Mouse (Mus musculus): ENCODE results near the gene Kcnk7. TPM values are rescaled to one million over a fixed set of nuclear protein-coding genes. Genes with fewer than 3 reads are reported as not detected.
A peak's percentile ranks its signal among the peaks of the same experiment; 100 is the strongest.

Gene Kcnk7
- polyA plus RNA-seq, 1 experiment from 2014 or later, result 0.51 TPM

- Histone ChIP-seq H3K9ac (no peak overlapping the region), H3K27me3 (0 out of 2 replicates have a peak, but pooled peaks cover 4% of the 10 kb centered on the region), H3K9me3 (no peaks in the 10 kb centered on the region), H3K4me1 (peaks cover 33% of the 10 kb centered on the region), H3K27ac (no peak overlapping the region), H3K4me2 (replicated peaks) (peak overlapping the region; percentile 31), H3K4me3 (no peak overlapping the region), H3K36me3 (peaks cover 69% of the 10 kb centered on the region)
- 0 out of 2 replicates have a peak, but pooled peaks have one; percentile 18 for ATAC-seq (ENCODE audit: low FRiP score, low read depth)
- WGBS, result 24% methylated on average over 43 of the region's 43 CpGs
Observed at GRCm38 (mm10) chr19:5715793-5716688, 11.9 kb downstream of the Kcnk7 start.

- H3K36me3 ChIP-seq, result peaks cover 73% of the 10 kb centered on the region
- H3K9ac ChIP-seq, result no peak overlapping the region
- ATAC-seq (ENCODE audit: low FRiP score, low read depth), result no peak
- no peaks in the 10 kb centered on the region for H3K9me3 ChIP-seq
- no peak overlapping the region for H3K27ac ChIP-seq
- no peak overlapping the region for H3K4me2 ChIP-seq (replicated peaks)
- 0 out of 2 replicates have a peak, but pooled peaks cover 4% of the 10 kb centered on the region for H3K27me3 ChIP-seq
- WGBS, result 61% methylated on average over 10 of the region's 10 CpGs
- H3K4me3 ChIP-seq, result no peak overlapping the region
- H3K4me1 ChIP-seq, result peaks cover 33% of the 10 kb centered on the region
Observed at GRCm38 (mm10) chr19:5716955-5717354, 12.8 kb downstream of the Kcnk7 start.

- Histone ChIP-seq H3K36me3 (peaks cover 79% of the 10 kb centered on the region), H3K9me3 (no peaks in the 10 kb centered on the region), H3K4me2 (replicated peaks) (no peak overlapping the region), H3K27me3 (0 out of 2 replicates have a peak, but pooled peaks cover 4% of the 10 kb centered on the region), H3K4me3 (no peak overlapping the region), H3K4me1 (peaks cover 29% of the 10 kb centered on the region), H3K9ac (no peak overlapping the region), H3K27ac (no peak overlapping the region)
- no peak for ATAC-seq (ENCODE audit: low FRiP score, low read depth)
- WGBS, result 85% methylated on average over 6 of the region's 6 CpGs
Observed at GRCm38 (mm10) chr19:5721233-5721632, 17.1 kb downstream of the Kcnk7 start.

- WGBS, result 90% methylated on average over 7 of the region's 7 CpGs
Observed at GRCm38 (mm10) chr19:5722848-5723425, 18.8 kb downstream of the Kcnk7 start.

GRCm38 (mm10) chr19:5723934-5724548 is 19.9 kb downstream of the Kcnk7 start:
- Histone ChIP-seq H3K27me3 (no peaks in the 10 kb centered on the region), H3K27ac (no peak overlapping the region; the same call in 1 of the 2 replicates), H3K4me2 (replicated peaks) (peak overlapping the region; percentile 99), H3K9me3 (no peaks in the 10 kb centered on the region), H3K4me3 (peak overlapping the region; percentile 97), H3K9ac (peak overlapping the region; percentile 36), H3K4me1 (peaks cover 43% of the 10 kb centered on the region), H3K36me3 (peaks cover 58% of the 10 kb centered on the region)
- no peak for ATAC-seq (ENCODE audit: low FRiP score, low read depth)
- WGBS, result 51% methylated on average over 4 of the region's 4 CpGs

More at GRCm38 (mm10) chr19:5722848-5723425, 18.8 kb downstream of the Kcnk7 start:
- no peaks in the 10 kb centered on the region for H3K27me3 ChIP-seq
- no peak overlapping the region for H3K4me3 ChIP-seq
- no peak for ATAC-seq (ENCODE audit: low FRiP score, low read depth)
- no peaks in the 10 kb centered on the region for H3K9me3 ChIP-seq
- no peak overlapping the region for H3K27ac ChIP-seq
- no peak overlapping the region for H3K4me2 ChIP-seq (replicated peaks)
- peaks cover 35% of the 10 kb centered on the region for H3K4me1 ChIP-seq
- peaks cover 67% of the 10 kb centered on the region for H3K36me3 ChIP-seq
- H3K9ac ChIP-seq, result no peak overlapping the region

- no peak overlapping the region; the same call in 1 of the 2 replicates for H3K27ac ChIP-seq
- peak overlapping the region; percentile 97 for H3K4me3 ChIP-seq
- WGBS, result 73% methylated on average over 7 of the region's 7 CpGs
- ATAC-seq (ENCODE audit: low FRiP score, low read depth), result 0 out of 2 replicates have a peak, but pooled peaks have one; percentile 2
- H3K4me2 ChIP-seq (replicated peaks), result peak overlapping the region; percentile 99
- H3K9ac ChIP-seq, result peak overlapping the region; percentile 76
- no peaks in the 10 kb centered on the region for H3K27me3 ChIP-seq
- peaks cover 53% of the 10 kb centered on the region for H3K36me3 ChIP-seq
- H3K4me1 ChIP-seq, result peaks cover 43% of the 10 kb centered on the region
- no peaks in the 10 kb centered on the region for H3K9me3 ChIP-seq
Observed at GRCm38 (mm10) chr19:5724549-5724941, 20.4 kb downstream of the Kcnk7 start.

GRCm38 (mm10) chr19:5725029-5725707 is 21.0 kb downstream of the Kcnk7 start:
- Histone ChIP-seq H3K27ac (peak overlapping the region; percentile 66; the same call in 1 of the 2 replicates), H3K4me3 (peak overlapping the region; percentile 97), H3K4me1 (peaks cover 49% of the 10 kb centered on the region), H3K9me3 (no peaks in the 10 kb centered on the region), H3K4me2 (replicated peaks) (peak overlapping the region; percentile 99), H3K9ac (peak overlapping the region; percentile 76), H3K27me3 (no peaks in the 10 kb centered on the region), H3K36me3 (peaks cover 50% of the 10 kb centered on the region)
- 65% methylated on average over 12 of the region's 12 CpGs for WGBS
- ATAC-seq (ENCODE audit: low FRiP score, low read depth), result peak; percentile 51

GRCm38 (mm10) chr19:5725767-5726515 is 21.8 kb downstream of the Kcnk7 start, which contains the start of gene Ehbp1l1:
Gene Ehbp1l1 (minus strand): TSS chr19:5726317.
- 12% methylated on average over 49 of the region's 49 CpGs for WGBS
- H3K27ac ChIP-seq, result peak within 1 kb of the TSS; percentile 70

GRCm38 (mm10) chr19:5726961-5727578 is 22.9 kb downstream of the Kcnk7 start:
- H3K4me2 ChIP-seq (replicated peaks), result peak overlapping the region; percentile 99
- H3K4me1 ChIP-seq, result peaks cover 63% of the 10 kb centered on the region
- no peaks in the 10 kb centered on the region for H3K9me3 ChIP-seq
- 72% methylated on average over 15 of the region's 15 CpGs for WGBS
- peak overlapping the region; percentile 97 for H3K4me3 ChIP-seq
- peak overlapping the region; percentile 69 for H3K9ac ChIP-seq
- ATAC-seq (ENCODE audit: low FRiP score, low read depth), result no peak
- peak overlapping the region; percentile 70 for H3K27ac ChIP-seq
- H3K27me3 ChIP-seq, result no peaks in the 10 kb centered on the region
- H3K36me3 ChIP-seq, result peaks cover 31% of the 10 kb centered on the region

More at GRCm38 (mm10) chr19:5725767-5726515, 21.8 kb downstream of the Kcnk7 start, which contains the start of gene Ehbp1l1:
- peak within 1 kb of the TSS; percentile 99 for H3K4me2 ChIP-seq (replicated peaks)
- no peaks in the 10 kb centered on the region for H3K9me3 ChIP-seq
- peaks cover 57% of the 10 kb centered on the region for H3K4me1 ChIP-seq
- H3K27me3 ChIP-seq, result no peaks in the 10 kb centered on the region
- peaks cover 42% of the 10 kb centered on the region for H3K36me3 ChIP-seq
- ATAC-seq (ENCODE audit: low FRiP score, low read depth), result no peak
- peak within 1 kb of the TSS; percentile 97 for H3K4me3 ChIP-seq
- peak within 1 kb of the TSS; percentile 76 for H3K9ac ChIP-seq

- H3K9me3 ChIP-seq, result no peaks in the 10 kb centered on the region
- peaks cover 63% of the 10 kb centered on the region for H3K4me1 ChIP-seq
- H3K4me3 ChIP-seq, result peak overlapping the region; percentile 97
- peak overlapping the region; percentile 70; the same call in 1 of the 2 replicates for H3K27ac ChIP-seq
- H3K9ac ChIP-seq, result peak overlapping the region; percentile 99
- H3K4me2 ChIP-seq (replicated peaks), result peak overlapping the region; percentile 99
- H3K36me3 ChIP-seq, result peaks cover 25% of the 10 kb centered on the region
- H3K27me3 ChIP-seq, result no peaks in the 10 kb centered on the region
- WGBS, result 2% methylated on average over 14 of the region's 14 CpGs
- no peak for ATAC-seq (ENCODE audit: low FRiP score, low read depth)
Observed at GRCm38 (mm10) chr19:5727701-5728100, 23.5 kb downstream of the Kcnk7 start.
